Mouse (Mus musculus) CH12F3 (cell line): ENCODE results near the gene Atp1b3.
"Not testable (repeated sequence)": the region's sequence is repeated elsewhere in the genome, so short reads cannot be mapped to it uniquely, and the experiment has no call there.

Source experiments
- in situ Hi-C: fragments of 300-500 bp; cut with MboI; formaldehyde crosslinking; loops from 2 replicates; pipeline ENCODE4 v1.14.3; 2020; ENCODE audit warnings: low sequenced_read_pairs

Gene Atp1b3

GRCm38 (mm10) chr9:96365271-96365872, 1.1 kb upstream of the Atp1b3 start:
- in situ Hi-C loops, result no loop called here

- in situ Hi-C loops, result no loop called here
Observed at GRCm38 (mm10) chr9:96363581-96364140, 581 bp downstream of the Atp1b3 start.

GRCm38 (mm10) chr9:96360056-96360455, 4.2 kb downstream of the Atp1b3 start:
- in situ Hi-C loops, result no loop called here

GRCm38 (mm10) chr9:96353799-96354198, 10.4 kb downstream of the Atp1b3 start:
- in situ Hi-C loops, result no loop called here

GRCm38 (mm10) chr9:96353121-96353769, 11.0 kb downstream of the Atp1b3 start:
- in situ Hi-C loops, result no loop called here

- in situ Hi-C loops, result not testable (repeated sequence)
Observed at GRCm38 (mm10) chr9:96351771-96352170, 12.5 kb downstream of the Atp1b3 start.

- in situ Hi-C loops, result no loop called here
Observed at GRCm38 (mm10) chr9:96350476-96350875, 13.8 kb downstream of the Atp1b3 start.

- in situ Hi-C loops, result no loop called here
Observed at GRCm38 (mm10) chr9:96350010-96350409, 14.2 kb downstream of the Atp1b3 start.

GRCm38 (mm10) chr9:96348885-96349284, 15.4 kb downstream of the Atp1b3 start:
- in situ Hi-C loops, result no loop called here

GRCm38 (mm10) chr9:96345750-96346149, 18.5 kb downstream of the Atp1b3 start:
- in situ Hi-C loops, result no loop called here

GRCm38 (mm10) chr9:96331146-96331545, 33.1 kb downstream of the Atp1b3 start:
- in situ Hi-C loops, result no loop called here

- in situ Hi-C loops, result no loop called here
Observed at GRCm38 (mm10) chr9:96328226-96328625, 36.0 kb downstream of the Atp1b3 start.

- in situ Hi-C loops, result no loop called here
Observed at GRCm38 (mm10) chr9:96326496-96326923, 37.7 kb downstream of the Atp1b3 start.

- in situ Hi-C loops, result no loop called here
Observed at GRCm38 (mm10) chr9:96324502-96324901, 39.7 kb downstream of the Atp1b3 start.

GRCm38 (mm10) chr9:96322411-96323152, 41.7 kb downstream of the Atp1b3 start:
- in situ Hi-C loops, result no loop called here

GRCm38 (mm10) chr9:96320551-96320980, 43.7 kb downstream of the Atp1b3 start:
- in situ Hi-C loops, result no loop called here

- in situ Hi-C loops, result no loop called here
Observed at GRCm38 (mm10) chr9:96319333-96319732, 44.9 kb downstream of the Atp1b3 start.

GRCm38 (mm10) chr9:96312074-96312473, 52.2 kb downstream of the Atp1b3 start:
- in situ Hi-C loops, result no loop called here

GRCm38 (mm10) chr9:96308816-96309215, 55.4 kb downstream of the Atp1b3 start:
- in situ Hi-C loops, result no loop called here

- in situ Hi-C loops, result loop anchor here (25.0 kb wide), 1 partner anchor 363 kb away; no protein-coding TSS in a partner anchor
Observed at GRCm38 (mm10) chr9:96299324-96300008, 64.8 kb downstream of the Atp1b3 start.

GRCm38 (mm10) chr9:96292144-96292543, 72.1 kb downstream of the Atp1b3 start:
- in situ Hi-C loops, result loop anchor here (25.0 kb wide), 1 partner anchor 370 kb away; no protein-coding TSS in a partner anchor
